Mouse (Mus musculus) heart, postnatal 36 days (tissue): Measurements from ENCODE around the gene Atp2c1. TPM values are rescaled to one million over a fixed set of nuclear protein-coding genes. Genes with fewer than 3 reads are reported as not detected.

ENCODE experiments used
- DNase-seq, 2 experiments: peaks; one replicate each; pipeline ENCODE4 v3.0.0; 2021 to 2022
- intact Hi-C: fragments of 180-260 bp; cut with DNase I; formaldehyde crosslinking; loops from one replicate; pipeline ENCODE4 v1.15.1; 2025
- total RNA-seq, 2 experiments: library from RNA; stranded (reverse); gene quantifications; 2 replicates each; pipeline ENCODE4 v1.2.3; 2021

Gene Atp2c1
- total RNA-seq, 2 experiments from 2014 or later: 64.6 to 69.8 TPM

DNA sequence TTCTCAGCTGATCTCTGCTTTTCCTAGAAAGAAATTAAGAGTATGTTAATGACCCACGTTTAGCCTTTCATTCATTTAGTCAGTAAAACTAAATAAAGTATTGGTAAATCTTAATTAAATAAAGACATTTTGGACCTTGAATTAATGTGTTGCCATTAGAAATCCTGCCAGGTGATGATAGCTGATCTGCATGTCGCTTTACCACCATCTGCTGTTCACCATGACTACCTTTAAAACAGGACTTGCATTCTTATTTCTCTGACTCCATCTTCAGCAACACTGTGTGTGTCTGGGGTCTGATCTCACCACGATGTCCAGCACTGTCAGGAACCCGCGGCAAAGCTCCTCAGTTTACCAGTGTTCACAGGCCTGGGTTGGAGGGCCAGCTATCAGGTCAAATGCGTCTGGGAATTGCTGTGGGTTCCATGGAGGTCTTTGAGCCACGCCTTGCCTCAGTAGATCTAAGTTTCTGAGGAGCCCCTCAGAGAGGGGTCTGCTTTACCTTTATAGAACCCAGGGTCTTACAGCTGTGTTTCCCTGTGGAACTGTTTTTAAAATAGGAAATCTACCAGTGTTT is 150.1 kb downstream of the Atp2c1 start:
- intact Hi-C loops: no loop called here
- DNase-seq: no peak

DNA sequence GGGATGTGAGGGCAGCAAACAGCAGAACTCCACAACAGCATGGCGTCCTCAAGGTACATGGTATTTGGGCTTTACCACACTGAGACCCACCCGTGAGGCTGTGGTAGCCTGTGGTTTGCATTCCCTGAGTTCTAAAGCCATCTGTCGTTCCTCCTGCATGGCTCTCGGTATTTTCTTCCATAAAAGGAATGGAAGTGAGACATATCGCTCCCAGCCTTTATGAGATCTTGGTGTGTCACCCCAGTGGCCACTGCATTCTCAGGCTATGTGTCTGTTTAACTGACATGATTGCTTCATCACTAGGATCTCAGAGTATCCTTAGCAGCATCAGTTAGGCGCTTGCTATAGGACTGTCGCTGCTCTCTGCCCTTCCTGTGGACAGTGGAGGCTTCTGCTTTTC is 150.7 kb downstream of the Atp2c1 start:
- DNase-seq: no peak
- intact Hi-C loops: no loop called here

DNA sequence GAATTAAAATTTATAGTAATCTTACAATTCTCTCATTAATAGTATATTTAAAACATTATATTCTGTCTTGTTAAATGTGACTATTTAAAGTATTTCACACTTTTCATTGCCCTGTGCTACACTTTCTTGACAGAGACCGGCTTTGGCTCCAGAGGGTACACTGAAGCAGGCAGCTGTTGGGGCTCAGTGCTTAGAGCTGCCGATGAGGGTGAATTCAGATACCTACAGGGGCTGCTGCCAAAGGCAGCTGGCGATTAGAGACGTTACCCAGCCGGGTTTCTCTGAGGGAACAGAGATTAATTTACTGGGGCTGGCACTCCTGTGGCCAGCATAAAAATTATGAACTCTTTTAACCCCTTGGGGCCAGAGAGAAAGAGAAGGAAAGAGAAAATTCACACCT is 152.8 kb downstream of the Atp2c1 start:
- intact Hi-C loops: no loop called here
- DNase-seq: no peak

DNA sequence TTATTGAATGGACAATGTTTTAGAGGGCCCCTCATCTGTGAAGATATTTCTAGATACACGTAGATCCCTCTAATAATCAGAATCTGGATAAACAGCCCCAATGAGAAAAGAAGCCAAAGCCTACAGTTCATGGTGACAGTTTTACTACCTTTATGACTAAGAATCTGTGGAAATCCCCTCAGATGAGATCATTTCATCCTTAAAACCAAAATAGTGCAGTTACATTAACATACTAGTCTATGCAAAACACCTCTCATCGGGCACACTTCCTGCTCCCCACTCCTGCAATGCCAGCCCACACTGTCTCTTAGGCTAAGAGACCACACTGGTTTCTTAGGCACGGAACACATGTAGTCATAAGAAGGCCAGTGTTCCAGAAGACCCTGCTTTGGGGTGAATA is 158.5 kb downstream of the Atp2c1 start:
- intact Hi-C loops: no loop called here

DNA sequence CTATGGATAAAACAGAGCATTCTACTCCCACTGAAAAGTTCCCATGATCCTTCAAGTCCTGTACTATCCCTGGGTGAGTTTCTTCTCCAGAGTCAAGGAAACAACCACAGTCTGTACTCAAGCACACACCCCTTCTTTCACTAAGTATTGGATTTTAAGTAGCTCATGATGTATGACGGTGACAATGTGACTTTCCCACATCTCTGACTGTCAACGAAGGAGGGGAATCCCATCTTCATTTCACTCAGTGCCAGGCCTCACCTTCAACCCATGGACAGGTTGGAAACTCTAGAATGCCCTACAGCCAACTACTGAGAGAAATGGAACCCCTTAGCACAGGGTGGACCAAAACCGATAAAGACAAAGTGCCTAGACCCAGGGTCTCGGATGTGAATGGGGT is 160.9 kb downstream of the Atp2c1 start:
- intact Hi-C loops: no loop called here
- DNase-seq: no peak

More for the DNA sequence above, 158.5 kb downstream of the Atp2c1 start:
- no peak for DNase-seq

DNA sequence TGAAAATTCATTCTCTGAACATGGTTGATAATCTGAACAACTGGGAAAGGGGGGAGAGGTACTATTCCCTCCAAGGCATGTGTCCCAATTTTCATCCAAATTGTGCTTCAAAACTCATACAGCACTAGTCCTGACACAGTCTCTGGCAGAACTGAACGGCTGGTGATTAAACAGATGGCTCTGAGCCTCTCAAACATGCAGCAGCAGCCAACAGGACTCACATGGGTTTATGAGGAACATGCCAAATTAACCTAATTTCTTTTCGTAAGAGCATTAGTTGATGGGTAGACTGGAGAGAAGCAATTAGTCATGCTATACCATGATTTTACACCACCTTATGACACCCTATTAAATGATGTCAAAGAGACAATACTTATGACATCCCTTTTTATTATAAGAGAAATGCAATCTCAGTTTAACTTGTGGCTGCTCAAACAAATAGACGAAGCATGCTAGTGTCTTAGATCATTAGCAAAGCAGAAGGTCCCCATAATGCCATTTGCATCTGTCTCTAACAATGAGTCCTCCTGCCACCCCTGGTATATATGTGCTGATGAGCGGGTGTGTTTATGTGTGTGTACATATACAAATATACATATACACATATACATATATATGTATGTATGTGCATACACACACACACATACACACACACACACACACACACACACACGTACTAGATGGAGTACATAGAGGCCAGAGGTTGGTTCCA is 163.4 kb downstream of the Atp2c1 start:
- intact Hi-C loops: no loop called here
- no peak for DNase-seq

DNA sequence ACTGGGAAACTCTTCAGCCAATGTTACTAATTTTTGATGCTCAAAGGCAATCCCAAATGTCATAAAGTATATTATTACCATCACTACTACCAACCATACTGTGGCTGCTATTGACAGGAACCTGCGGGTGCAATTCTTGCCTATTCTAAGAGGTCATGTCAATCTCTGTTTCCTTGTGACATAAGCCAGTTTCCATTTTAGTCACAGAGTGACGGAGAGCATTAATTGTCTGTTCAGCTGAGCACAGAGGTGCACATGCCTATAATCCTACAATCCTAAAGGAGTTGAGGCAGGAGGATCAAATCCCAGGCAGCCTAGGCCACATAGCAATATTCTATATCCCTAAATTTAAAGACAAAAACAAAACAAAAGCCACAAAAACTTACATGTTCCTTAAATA is 164.9 kb downstream of the Atp2c1 start:
- no peak for DNase-seq
- intact Hi-C loops: no loop called here

Other genes with a start within 250 kb of the Atp2c1 start
- 1 to 10 TPM; 6.2 to 6.8 TPM for gene Aste1, start 131.9 kb downstream of the Atp2c1 start, total RNA-seq
- not detected for gene Nek11, start 131.8 kb downstream of the Atp2c1 start, total RNA-seq
- gene Pik3r4, start 115.7 kb upstream of the Atp2c1 start, total RNA-seq: 10 to 100 TPM; 24.2 to 24.7 TPM